11 mouse cellular contexts compared by ENCODE assay signal in genomic region chrX:73911588-73911987, GRCm38 (mm10). TPM values are rescaled to one million over a fixed set of nuclear protein-coding genes. Genes with fewer than 3 reads are reported as not detected.
A peak's percentile ranks its signal among the peaks of the same experiment; 100 is the strongest.
DNase-seq lines count a peak whose midpoint lies in the region.
"Had no signal": no experiment of that assay in that cellular context is flagged by ENCODE, and none has a peak within 500 bp of the region (broad histone marks: within the 10 kb centered on the region; RNA-seq: fewer than 3 reads in every experiment).

No protein-coding gene starts in this region.

- intact Hi-C loops in left cerebral cortex, postnatal 4 days (cut with DNase I) = no loop called here

- no peaks in the 10 kb centered on the region for H3K36me3 ChIP-seq in heart, embryonic 10.5 days
- H3K36me3 ChIP-seq in splenic B cell, adult 2 months (ENCODE audit: control insufficient read depth, insufficient read depth, low read length, poor library complexity, severe bottlenecking) = no peaks in the 10 kb centered on the region
- H3K36me3 ChIP-seq: neural tube, embryonic 15.5 days had no signal

- H3K4me1 ChIP-seq in heart, embryonic 10.5 days = 0 out of 2 replicates have a peak, but pooled peaks cover 6% of the 10 kb centered on the region
- H3K4me1 ChIP-seq: limb, embryonic 13.5 days had no signal

- DNase-seq in heart, embryonic 10.5 days (ENCODE audit: low spot score) = peak; percentile 53
- no peak for DNase-seq in heart, adult 8-10 months (ENCODE audit: low spot score)
- peak; percentile 62 for DNase-seq in T-cell, adult 2 months (ENCODE audit: low spot score)
- peak; percentile 37 for DNase-seq in lung, postnatal 36 days
- peak; percentile 71 for DNase-seq in splenic B cell, adult 2 months (ENCODE audit: low read depth, low spot score)
- DNase-seq in left cerebral cortex, adult 8-10 months (ENCODE audit: low spot score in 2 of 2) = no peak
- DNase-seq in adrenal gland, adult 8-10 months = no peak
- no peak for DNase-seq in left cerebral cortex, postnatal 4 days

- no peak overlapping the region for H3K4me3 ChIP-seq in heart, embryonic 10.5 days

- H3K9me3 ChIP-seq in heart, embryonic 10.5 days = no peaks in the 10 kb centered on the region
- H3K9me3 ChIP-seq: limb, embryonic 13.5 days; neural tube, embryonic 15.5 days had no signal

- H3K27ac ChIP-seq in heart, embryonic 10.5 days = no peak overlapping the region
- H3K27ac ChIP-seq: limb, embryonic 13.5 days; neural tube, embryonic 15.5 days had no signal

- WGBS in heart, embryonic 10.5 days = 76% methylated on average over 2 of the region's 2 CpGs

- H3K27me3 ChIP-seq in heart, embryonic 10.5 days (ENCODE audit: insufficient read depth, poor library complexity, severe bottlenecking) = peaks cover 5% of the 10 kb centered on the region; the same call in 1 of the 2 replicates
- no peaks in the 10 kb centered on the region for H3K27me3 ChIP-seq in splenic B cell, adult 2 months (ENCODE audit: control insufficient read depth, insufficient read depth, low read length, poor library complexity, severe bottlenecking)
- H3K27me3 ChIP-seq: neural tube, embryonic 15.5 days had no signal

RNA-seq across cellular contexts. Expression of gene Arhgap4, which starts 10.1 kb away (rescaled TPM):
- polyA plus RNA-seq in heart, embryonic 10.5 days (2016; fragmentation: Nextera tagmentation; extraction: Ambion mirVana) = 1.3 and 3.0 TPM in 2 replicates
- total RNA-seq in heart, adult 8-10 months (2022) = 1 to 10 TPM in 2 of 4 experiments, under 1 TPM in 2; 0.47 to 2.9 (median 1.3) TPM
- 1 to 10 TPM; 4.3 to 5.1 (median 4.7) TPM for total RNA-seq in left cerebral cortex, adult 8-10 months (2022)
- 1 to 10 TPM; 2.4 to 7.7 (median 5.4) TPM for total RNA-seq in adrenal gland, adult 8-10 months (2022)
- 1 to 10 TPM; 2.5 to 3.4 TPM for total RNA-seq in left cerebral cortex, postnatal 4 days (2021)

RNA-seq across cellular contexts. Expression of gene Naa10, which starts 10.2 kb away (rescaled TPM):
- polyA plus RNA-seq in heart, embryonic 10.5 days (2016; fragmentation: Nextera tagmentation; extraction: Ambion mirVana) = 124 and 146 TPM in 2 replicates
- 10 to 100 TPM; 46.4 to 59.7 (median 56.5) TPM for total RNA-seq in heart, adult 8-10 months (2022)
- total RNA-seq in left cerebral cortex, adult 8-10 months (2022) = 10 to 100 TPM; 47.7 to 62.7 (median 57.0) TPM
- total RNA-seq in adrenal gland, adult 8-10 months (2022) = 100 to 1,000 TPM in 1 of 4 experiments, 10 to 100 TPM in 3; 77.6 to 108 (median 89.8) TPM
- 10 to 100 TPM; 66.9 to 73.6 TPM for total RNA-seq in left cerebral cortex, postnatal 4 days (2021)

RNA-seq across cellular contexts. Expression of gene L1cam, which starts 15.7 kb away (rescaled TPM):
- polyA plus RNA-seq in heart, embryonic 10.5 days (2016; fragmentation: Nextera tagmentation; extraction: Ambion mirVana) = 1.7 and 2.3 TPM in 2 replicates
- 1 to 10 TPM; 3.3 to 5.3 (median 4.2) TPM for total RNA-seq in heart, adult 8-10 months (2022)
- 100 to 1,000 TPM; 147 to 158 (median 153) TPM for total RNA-seq in left cerebral cortex, adult 8-10 months (2022)
- total RNA-seq in adrenal gland, adult 8-10 months (2022) = 10 to 100 TPM; 10.1 to 25.3 (median 16.7) TPM
- total RNA-seq in left cerebral cortex, postnatal 4 days (2021) = 100 to 1,000 TPM; 518 to 579 TPM

RNA-seq across cellular contexts. Expression of gene Renbp, which starts 19.1 kb away (rescaled TPM):
- 43.1 and 58.2 TPM in 2 replicates for polyA plus RNA-seq in heart, embryonic 10.5 days (2016; fragmentation: Nextera tagmentation; extraction: Ambion mirVana)
- total RNA-seq in heart, adult 8-10 months (2022) = 1 to 10 TPM; 4.9 to 7.5 (median 6.1) TPM
- 10 to 100 TPM in 1 of 4 experiments, 1 to 10 TPM in 3; 5.3 to 15.8 (median 7.5) TPM for total RNA-seq in left cerebral cortex, adult 8-10 months (2022)
- total RNA-seq in adrenal gland, adult 8-10 months (2022) = 10 to 100 TPM; 17.7 to 51.7 (median 30.5) TPM
- 1 to 10 TPM; 3.3 to 5.4 TPM for total RNA-seq in left cerebral cortex, postnatal 4 days (2021)

RNA-seq across cellular contexts. Expression of gene Avpr2, which starts 19.7 kb away (rescaled TPM):
- not detected in 2 replicates for polyA plus RNA-seq in heart, embryonic 10.5 days (2016; fragmentation: Nextera tagmentation; extraction: Ambion mirVana)
- total RNA-seq in heart, adult 8-10 months (2022) = not detected
- total RNA-seq in left cerebral cortex, adult 8-10 months (2022) = not detected
- total RNA-seq in adrenal gland, adult 8-10 months (2022) = not detected
- not detected for total RNA-seq in left cerebral cortex, postnatal 4 days (2021)
- total RNA-seq: gastrocnemius, postnatal 10 days had no signal

Comparison
In these comparisons a context has a peak if more than half of its experiments do, and no peak if none do; other contexts are left out.
1. DNase-seq: peak in heart, embryonic 10.5 days (single experiment), T-cell, adult 2 months (single experiment), lung, postnatal 36 days (single experiment) and splenic B cell, adult 2 months (single experiment); none in heart, adult 8-10 months (single experiment), left cerebral cortex, adult 8-10 months (0 of 2), adrenal gland, adult 8-10 months (single experiment) and left cerebral cortex, postnatal 4 days (single experiment).
2. RNA of gene L1cam, which starts 15.7 kb away (total RNA-seq): 518 to 579 TPM in left cerebral cortex, postnatal 4 days and 147 to 158 TPM in left cerebral cortex, adult 8-10 months; 10.1 to 25.3 TPM in adrenal gland, adult 8-10 months and 3.3 to 5.3 TPM in heart, adult 8-10 months; every median in the first group is over 4 times any median in the second.